27 mouse cellular contexts compared by ENCODE assay signal in genomic region chr3:149392164-149392563, GRCm38 (mm10).
"Had no signal": no experiment of that assay in that cellular context is flagged by ENCODE, and none has a peak within 500 bp of the region (broad histone marks: within the 10 kb centered on the region; RNA-seq: fewer than 3 reads in every experiment).

No protein-coding gene starts in this region.

- H3K4me3 ChIP-seq: embryonic facial prominence, embryonic 10.5 days; embryonic facial prominence, embryonic 12.5 days; embryonic facial prominence, embryonic 13.5 days; embryonic facial prominence, embryonic 15.5 days; erythroblast, embryonic 14.5 days; forebrain, embryonic 10.5 days; forebrain, embryonic 12.5 days; forebrain, embryonic 13.5 days; forebrain, embryonic 15.5 days; gastrocnemius, adult 2 months; heart, adult 2 months had no signal

- H3K9me3 ChIP-seq: embryonic facial prominence, embryonic 10.5 days; embryonic facial prominence, embryonic 12.5 days; embryonic facial prominence, embryonic 13.5 days; embryonic facial prominence, embryonic 15.5 days; forebrain, embryonic 10.5 days; forebrain, embryonic 12.5 days; forebrain, embryonic 13.5 days; forebrain, embryonic 15.5 days had no signal

- H3K27ac ChIP-seq: embryonic facial prominence, embryonic 10.5 days; embryonic facial prominence, embryonic 12.5 days; embryonic facial prominence, embryonic 13.5 days; embryonic facial prominence, embryonic 15.5 days; forebrain, embryonic 10.5 days; forebrain, embryonic 12.5 days; forebrain, embryonic 13.5 days; forebrain, embryonic 15.5 days; gastrocnemius, adult 2 months; heart, adult 2 months had no signal

- H3K36me3 ChIP-seq: embryonic facial prominence, embryonic 10.5 days; embryonic facial prominence, embryonic 12.5 days; embryonic facial prominence, embryonic 13.5 days; embryonic facial prominence, embryonic 15.5 days; forebrain, embryonic 10.5 days; forebrain, embryonic 12.5 days; forebrain, embryonic 15.5 days had no signal

- H3K4me1 ChIP-seq: embryonic facial prominence, embryonic 15.5 days; forebrain, embryonic 12.5 days; forebrain, embryonic 13.5 days; forebrain, embryonic 15.5 days had no signal

- ATAC-seq: forebrain, embryonic 13.5 days; forebrain, embryonic 14.5 days; forebrain, embryonic 15.5 days; forebrain, embryonic 16.5 days; forebrain, postnatal 0 days had no signal

- H3K9ac ChIP-seq: embryonic facial prominence, embryonic 12.5 days; embryonic facial prominence, embryonic 13.5 days; embryonic facial prominence, embryonic 15.5 days; forebrain, embryonic 12.5 days; forebrain, embryonic 13.5 days; forebrain, embryonic 15.5 days; forebrain, postnatal 0 days had no signal

- H3K4me2 ChIP-seq: embryonic facial prominence, embryonic 12.5 days; embryonic facial prominence, embryonic 13.5 days; embryonic facial prominence, embryonic 15.5 days; forebrain, embryonic 12.5 days; forebrain, embryonic 13.5 days; forebrain, embryonic 15.5 days had no signal

- DNase-seq: cerebellum, adult 8-10 months; cerebellum, adult 9-10 months; cerebellum, adult 9-11 months; cerebellum, postnatal 10 days; cerebellum, postnatal 14 days; cerebellum, postnatal 25 days; cerebellum, postnatal 36 days; embryo, embryonic 11 days; forebrain, postnatal 0 days; gastrocnemius, adult 2 months; gastrocnemius, postnatal 10 days; gastrocnemius, postnatal 14 days; gastrocnemius, postnatal 25 days; gastrocnemius, postnatal 36 days; heart, adult 18-20 months; heart, adult 2 months had no signal

- H3K27me3 ChIP-seq: embryonic facial prominence, embryonic 12.5 days; embryonic facial prominence, embryonic 13.5 days; embryonic facial prominence, embryonic 15.5 days; forebrain, embryonic 12.5 days; forebrain, embryonic 13.5 days; forebrain, embryonic 15.5 days had no signal
